Mouse (Mus musculus): ENCODE data around the gene Smurf1. TPM values are rescaled to one million over a fixed set of nuclear protein-coding genes. Genes with fewer than 3 reads are reported as not detected.

The Smurf1 gene
- total and polyA plus RNA-seq, 2 experiments from 2014 or later = 9.1 to 29.9 TPM

DNA sequence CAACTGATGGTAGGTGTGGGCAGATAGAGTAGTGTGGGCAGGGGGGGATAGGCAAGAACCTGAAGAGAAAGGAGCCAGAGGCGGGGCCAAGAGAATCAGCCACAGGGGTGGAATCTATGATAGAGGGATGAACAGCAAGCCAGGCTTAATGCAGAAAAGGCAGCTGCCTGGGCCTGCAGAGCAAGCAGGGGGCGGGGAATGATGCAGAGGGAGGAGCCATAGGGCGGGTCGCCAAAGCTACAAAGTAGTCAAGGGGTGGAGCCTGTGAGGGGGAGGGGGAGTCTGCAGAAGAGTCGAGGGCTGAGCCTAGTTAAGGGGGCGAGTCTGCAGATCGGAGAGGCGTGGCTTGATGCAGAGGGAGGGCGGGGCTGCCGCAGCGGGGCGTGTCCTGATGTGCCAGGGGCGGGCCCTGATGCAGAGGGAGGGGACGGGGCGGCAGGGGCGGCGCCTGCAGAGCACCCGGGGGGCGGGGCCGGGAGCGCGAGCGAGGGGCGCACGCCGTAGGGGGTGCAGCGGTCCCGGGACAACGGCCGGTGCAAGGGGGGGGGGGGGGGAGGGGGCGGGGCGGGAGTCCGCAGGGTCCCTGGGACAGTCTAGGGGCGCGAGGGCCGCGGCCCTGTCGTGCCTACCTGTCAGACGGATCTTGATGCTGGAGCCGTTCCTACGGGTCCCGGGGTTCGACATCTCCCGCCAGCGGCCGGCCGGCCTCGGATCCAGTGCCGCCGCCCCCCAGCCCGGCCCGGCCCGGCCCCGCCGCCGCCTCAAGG, 592 bp downstream of the Smurf1 start:
- WGBS = 1% methylated on average over 27 of the region's 56 CpGs

GRCm38 (mm10) chr5:144964465-144964864, 1.2 kb downstream of the Smurf1 start:
- DNase-seq (ENCODE audit: low spot score) (no peak), ATAC-seq (ENCODE audit: insufficient read depth, low read depth) (no peak)
- Histone ChIP-seq H3K27me3 (ENCODE audit: control insufficient read depth, insufficient read depth, low read length) (no peaks in the 10 kb centered on the region), H3K4me1 (ENCODE audit: control insufficient read depth, insufficient read depth) (peaks cover 30% of the 10 kb centered on the region), H3K4me2 (ENCODE audit: low read depth, low read length) (peak overlapping the region; percentile 89), H3K9me3 (replicated peaks; ENCODE audit: control insufficient read depth, low read length) (no peaks in the 10 kb centered on the region), H3K27ac (ENCODE audit: low read depth) (no peak overlapping the region), H3K4me3 (ENCODE audit: low read depth, low read length) (peak overlapping the region; percentile 99; the same call in 1 of the 2 replicates), H3K9ac (replicated peaks; ENCODE audit: low read depth, low read length) (no peak overlapping the region), H3K36me3 (replicated peaks; ENCODE audit: control insufficient read depth, insufficient read depth, low read length) (no peaks in the 10 kb centered on the region)
- TF ChIP-seq CTCF (IDR thresholded peaks at IDR 0.05; ENCODE audit: low read depth) (no peak), EP300 (IDR thresholded peaks at IDR 0.05; ENCODE audit: low read depth) (no peak)
- WGBS = 28% methylated on average over 7 of the region's 8 CpGs

More for the DNA sequence above, 592 bp downstream of the Smurf1 start:
- Histone ChIP-seq H3K36me3 (replicated peaks; ENCODE audit: control insufficient read depth, insufficient read depth, low read length) (no peaks in the 10 kb centered on the region), H3K4me3 (ENCODE audit: low read depth, low read length) (peak overlapping the region; percentile 99), H3K4me2 (ENCODE audit: low read depth, low read length) (peak overlapping the region; percentile 89), H3K9ac (replicated peaks; ENCODE audit: low read depth, low read length) (peak overlapping the region; percentile 99), H3K27me3 (ENCODE audit: control insufficient read depth, insufficient read depth, low read length) (no peaks in the 10 kb centered on the region), H3K27ac (ENCODE audit: low read depth) (peak overlapping the region; percentile 96), H3K4me1 (ENCODE audit: control insufficient read depth, insufficient read depth) (peaks cover 29% of the 10 kb centered on the region), H3K9me3 (replicated peaks; ENCODE audit: control insufficient read depth, low read length) (no peaks in the 10 kb centered on the region)
- ATAC-seq (ENCODE audit: insufficient read depth, low read depth) (peak; percentile 81), DNase-seq (ENCODE audit: low spot score) (peak; percentile 85)
- TF ChIP-seq CTCF (IDR thresholded peaks at IDR 0.05; ENCODE audit: low read depth) (no peak), EP300 (IDR thresholded peaks at IDR 0.05; ENCODE audit: low read depth) (no peak)

DNA sequence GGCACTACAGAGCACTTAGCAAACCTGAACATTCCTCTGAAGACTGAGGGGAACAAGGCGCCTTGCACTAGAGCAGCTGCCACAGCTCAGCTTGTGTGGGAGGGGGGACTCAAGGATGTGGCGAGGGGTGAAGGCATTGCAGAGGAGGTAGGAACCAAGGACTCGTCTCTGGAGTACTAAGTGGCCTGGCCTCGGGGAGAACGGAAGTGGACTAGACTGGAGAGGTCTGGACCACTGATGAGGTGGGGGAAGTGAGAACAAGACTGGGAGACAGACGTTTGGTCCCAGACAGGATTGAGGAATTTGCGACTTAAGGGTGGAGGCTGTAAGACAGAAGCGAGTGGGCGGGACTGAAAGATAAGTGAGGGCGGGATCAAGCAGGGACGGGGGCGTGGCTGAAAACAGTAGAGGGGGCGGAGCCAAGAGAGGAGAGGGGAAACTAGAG, 1.8 kb downstream of the Smurf1 start:
- Histone ChIP-seq H3K27me3 (ENCODE audit: control insufficient read depth, insufficient read depth, low read length) (no peaks in the 10 kb centered on the region), H3K4me1 (ENCODE audit: control insufficient read depth, insufficient read depth) (peaks cover 30% of the 10 kb centered on the region), H3K4me3 (ENCODE audit: low read depth, low read length) (peak overlapping the region; percentile 23), H3K4me2 (ENCODE audit: low read depth, low read length) (peak overlapping the region; percentile 48), H3K9me3 (replicated peaks; ENCODE audit: control insufficient read depth, low read length) (no peaks in the 10 kb centered on the region), H3K27ac (ENCODE audit: low read depth) (peak overlapping the region; percentile 72), H3K9ac (replicated peaks; ENCODE audit: low read depth, low read length) (no peak overlapping the region), H3K36me3 (replicated peaks; ENCODE audit: control insufficient read depth, insufficient read depth, low read length) (no peaks in the 10 kb centered on the region)
- TF ChIP-seq EP300 (IDR thresholded peaks at IDR 0.05; ENCODE audit: low read depth) (no peak), CTCF (IDR thresholded peaks at IDR 0.05; ENCODE audit: low read depth) (no peak)
- 11% methylated on average over 13 of the region's 13 CpGs for WGBS
- DNase-seq (ENCODE audit: low spot score) (peak; percentile 49), ATAC-seq (ENCODE audit: insufficient read depth, low read depth) (no peak)

DNA sequence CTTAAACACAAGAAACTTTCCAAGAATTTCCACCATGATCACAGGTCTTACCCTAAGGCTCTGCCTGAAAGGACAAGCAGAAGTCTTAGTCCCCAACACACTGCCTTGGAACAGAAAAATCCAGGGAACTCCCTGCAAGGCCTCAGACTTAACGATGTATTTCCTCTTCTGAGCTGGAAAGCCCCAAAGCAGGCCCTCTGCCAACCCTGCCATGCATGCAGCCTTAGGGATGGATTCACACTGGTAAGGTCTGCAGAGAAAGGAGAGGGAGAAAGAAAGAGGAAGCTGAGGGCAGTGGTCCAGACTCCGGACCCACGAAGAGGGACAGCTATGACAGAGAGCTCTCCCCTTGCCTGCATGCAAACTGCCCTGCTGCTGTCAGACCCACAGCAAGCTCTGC, 2.2 kb downstream of the Smurf1 start:
- Histone ChIP-seq H3K4me3 (ENCODE audit: low read depth, low read length) (peak overlapping the region; percentile 23), H3K27me3 (ENCODE audit: control insufficient read depth, insufficient read depth, low read length) (no peaks in the 10 kb centered on the region), H3K9ac (replicated peaks; ENCODE audit: low read depth, low read length) (no peak overlapping the region), H3K36me3 (replicated peaks; ENCODE audit: control insufficient read depth, insufficient read depth, low read length) (no peaks in the 10 kb centered on the region), H3K4me1 (ENCODE audit: control insufficient read depth, insufficient read depth) (peaks cover 30% of the 10 kb centered on the region), H3K9me3 (replicated peaks; ENCODE audit: control insufficient read depth, low read length) (no peaks in the 10 kb centered on the region), H3K27ac (ENCODE audit: low read depth) (peak overlapping the region; percentile 72), H3K4me2 (ENCODE audit: low read depth, low read length) (peak overlapping the region; percentile 48)
- ATAC-seq (ENCODE audit: insufficient read depth, low read depth) = no peak
- TF ChIP-seq EP300 (IDR thresholded peaks at IDR 0.05; ENCODE audit: low read depth) (no peak), CTCF (IDR thresholded peaks at IDR 0.05; ENCODE audit: low read depth) (no peak)
- no peak for DNase-seq (ENCODE audit: low spot score)
- WGBS = 18% methylated on average over 3 of the region's 3 CpGs

GRCm38 (mm10) chr5:144958271-144958670, 7.4 kb downstream of the Smurf1 start:
- TF ChIP-seq EP300 (IDR thresholded peaks at IDR 0.05; ENCODE audit: low read depth) (no peak), CTCF (IDR thresholded peaks at IDR 0.05; ENCODE audit: low read depth) (no peak)
- Histone ChIP-seq H3K36me3 (replicated peaks; ENCODE audit: control insufficient read depth, insufficient read depth, low read length) (no peaks in the 10 kb centered on the region), H3K27me3 (ENCODE audit: control insufficient read depth, insufficient read depth, low read length) (no peaks in the 10 kb centered on the region), H3K4me2 (ENCODE audit: low read depth, low read length) (no peak overlapping the region), H3K4me3 (ENCODE audit: low read depth, low read length) (no peak overlapping the region), H3K9ac (replicated peaks; ENCODE audit: low read depth, low read length) (no peak overlapping the region), H3K4me1 (ENCODE audit: control insufficient read depth, insufficient read depth) (peaks cover 15% of the 10 kb centered on the region; the same call in 1 of the 2 replicates), H3K27ac (ENCODE audit: low read depth) (no peak overlapping the region), H3K9me3 (replicated peaks; ENCODE audit: control insufficient read depth, low read length) (no peaks in the 10 kb centered on the region)
- WGBS = 77% methylated on average over 9 of the region's 9 CpGs
- DNase-seq (ENCODE audit: low spot score) = no peak
- ATAC-seq (ENCODE audit: insufficient read depth, low read depth) = no peak
